7 mouse cellular contexts compared by ENCODE assay signal in genomic region chr16:33966538-33967282, GRCm38 (mm10). TPM values are rescaled to one million over a fixed set of nuclear protein-coding genes. Genes with fewer than 3 reads are reported as not detected.
DNase-seq lines count a peak whose midpoint lies in the region; ATAC-seq lines count a peak whose summit lies in the region.

TSS of gene Umps (minus strand) at chr16:33967038.

- no peaks in the 10 kb centered on the region for H3K27me3 ChIP-seq in limb, embryonic 10.5 days (ENCODE audit: low read depth, poor library complexity, severe bottlenecking)
- H3K27me3 ChIP-seq in midbrain, embryonic 12.5 days = no peaks in the 10 kb centered on the region

- H3K4me2 ChIP-seq in midbrain, embryonic 12.5 days (replicated peaks) = peak within 1 kb of the TSS; percentile 87

- peak; percentile 92 for ATAC-seq in granulocyte monocyte progenitor cell, adult 5-6 weeks (replicated peaks; ENCODE audit: poor library complexity, severe bottlenecking)
- ATAC-seq in midbrain, embryonic 12.5 days (ENCODE audit: low FRiP score, low read depth) = peak; percentile 96

- DNase-seq in adrenal gland, postnatal 10 days = peak; percentile 89
- peak; percentile 92 for DNase-seq in embryo, embryonic 9.5 days (ENCODE audit: extremely low spot score)
- peak; percentile 73 for DNase-seq in kidney, adult 11 months
- peak; percentile 95 for DNase-seq in limb, embryonic 10.5 days (ENCODE audit: low spot score)
- DNase-seq in skeletal muscle tissue, adult 2 months (ENCODE audit: low read depth, low spot score) = peak; percentile 39

- peak within 1 kb of the TSS; percentile 84 for H3K9ac ChIP-seq in midbrain, embryonic 12.5 days (replicated peaks)

- H3K9me3 ChIP-seq in limb, embryonic 10.5 days (replicated peaks) = no peaks in the 10 kb centered on the region
- H3K9me3 ChIP-seq in midbrain, embryonic 12.5 days = no peaks in the 10 kb centered on the region

- H3K36me3 ChIP-seq in limb, embryonic 10.5 days = peaks cover 29% of the 10 kb centered on the region
- H3K36me3 ChIP-seq in midbrain, embryonic 12.5 days = peaks cover 15% of the 10 kb centered on the region

- H3K4me1 ChIP-seq in limb, embryonic 10.5 days = peaks cover 19% of the 10 kb centered on the region
- peaks cover 12% of the 10 kb centered on the region for H3K4me1 ChIP-seq in midbrain, embryonic 12.5 days

- H3K27ac ChIP-seq in limb, embryonic 10.5 days = peak within 1 kb of the TSS; percentile 90
- H3K27ac ChIP-seq in midbrain, embryonic 12.5 days (replicated peaks) = 0 out of 2 replicates have a peak within 1 kb of the TSS, but pooled peaks have one; percentile 46

- peak within 1 kb of the TSS; percentile 76 for H3K4me3 ChIP-seq in limb, embryonic 10.5 days
- peak within 1 kb of the TSS; percentile 84 for H3K4me3 ChIP-seq in midbrain, embryonic 12.5 days

- WGBS in limb, embryonic 10.5 days = 2% methylated on average over 44 of the region's 44 CpGs
- under 1% methylated on average over 44 of the region's 44 CpGs for WGBS in midbrain, embryonic 12.5 days

RNA-seq across cellular contexts. Expression of gene Umps, which starts in this region (rescaled TPM):
- 10 to 100 TPM; 31.9 to 36.4 TPM for total RNA-seq in adrenal gland, postnatal 10 days (2021)
- total RNA-seq in granulocyte monocyte progenitor cell, adult 5-6 weeks (2014; fragmentation: Nextera tagmentation) = 69.3 and 73.3 TPM in 2 replicates
- total RNA-seq in granulocyte monocyte progenitor cell, adult 5-6 weeks (2017) = 129 and 134 TPM in 2 replicates
- polyA plus RNA-seq in limb, embryonic 10.5 days (2016; fragmentation: Nextera tagmentation; extraction: Ambion mirVana) = 107 and 119 TPM in 2 replicates
- polyA plus RNA-seq in midbrain, embryonic 12.5 days (2016; fragmentation: Nextera tagmentation; extraction: Ambion mirVana) = 46.8 and 47.0 TPM in 2 replicates

Comparison
In these comparisons a context has a peak if more than half of its experiments do, and no peak if none do; other contexts are left out.
1. Peak in every context shown above with its lines: DNase-seq, ATAC-seq, H3K4me3 ChIP-seq and H3K27ac ChIP-seq.
2. DNase-seq: peak in every context shown above with its lines; median percentile 95 in limb, embryonic 10.5 days; 92 in embryo, embryonic 9.5 days; 89 in adrenal gland, postnatal 10 days; 73 in kidney, adult 11 months; 39 in skeletal muscle tissue, adult 2 months.